Mouse (Mus musculus) ES-Bruce4 (cell line): Measurements from ENCODE around the gene Ankrd27.

Experiments
- CTCF ChIP-seq: IDR thresholded peaks from one replicate; pipeline ENCODE4 v1.8.1; 2011; ENCODE audit warnings: low read depth, low read length
- EP300 ChIP-seq: IDR thresholded peaks from 2 replicates; pipeline ENCODE4 v1.6.1; 2011; ENCODE audit warnings: low read depth, low read length; ENCODE audit not compliant: insufficient read depth
- POLR2A ChIP-seq: IDR thresholded peaks from one replicate; pipeline ENCODE4 v1.8.1; 2011; ENCODE audit warnings: low read length; ENCODE audit not compliant: insufficient read depth

DNA sequence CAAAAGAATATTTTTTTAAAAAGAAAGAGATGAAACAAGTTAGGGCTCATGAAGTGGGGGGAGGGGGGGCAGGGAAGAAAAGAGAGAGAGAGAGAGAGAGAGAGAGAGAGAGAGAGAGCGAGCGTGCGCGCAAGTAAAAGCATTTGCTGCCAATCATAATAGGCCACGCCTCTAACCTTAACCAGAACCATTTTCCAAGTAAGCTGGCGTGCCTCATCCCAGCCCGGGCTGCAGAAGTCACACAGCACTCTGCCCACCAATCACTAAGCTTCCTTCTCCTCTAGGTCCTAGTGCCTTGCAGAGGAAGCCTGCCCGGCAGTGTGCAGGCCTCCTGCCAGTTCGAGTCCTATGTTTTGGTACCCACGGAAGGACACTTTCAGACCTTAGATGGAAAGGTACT is 14.0 kb downstream of the Ankrd27 start:
- no peak for TF ChIP-seq CTCF
- TF ChIP-seq POLR2A: no peak
- no peak for TF ChIP-seq EP300
